Mouse (Mus musculus) c-Kit-negative CD71-positive TER-119-positive erythroid progenitor cells, embryonic 14.5 days (primary cell): ENCODE data around the gene Sde2.

Experiments
- DNase-seq: peaks from one replicate; pipeline ENCODE4 v3.0.0-alpha.2; 2013; ENCODE audit warnings: low read depth, low spot score

Sde2 gene

GRCm38 (mm10) chr1:180850316-180851270 lies at the start of gene Sde2:
TSS of gene Sde2 (plus strand) at chr1:180851127.
- DNase-seq: peak; percentile 100

- no peak for DNase-seq
These were observed 49.4 kb upstream of the Sde2 start for GRCm38 (mm10) chr1:180801466-180801994.

GRCm38 (mm10) chr1:180803881-180804280 lies 47.0 kb upstream of the Sde2 start:
- DNase-seq: no peak

GRCm38 (mm10) chr1:180808831-180809230 lies 42.1 kb upstream of the Sde2 start:
- DNase-seq: no peak

GRCm38 (mm10) chr1:180810976-180811375 lies 40.0 kb upstream of the Sde2 start:
- no peak for DNase-seq

GRCm38 (mm10) chr1:180811596-180812462 lies 39.1 kb upstream of the Sde2 start:
- DNase-seq: no peak

- DNase-seq: no peak
These were observed 38.2 kb upstream of the Sde2 start for GRCm38 (mm10) chr1:180812463-180813408.

GRCm38 (mm10) chr1:180813409-180813884 lies 37.5 kb upstream of the Sde2 start:
- peak; percentile 92 for DNase-seq

GRCm38 (mm10) chr1:180813885-180814740 lies 36.8 kb upstream of the Sde2 start, which contains the start of gene H3f3a:
TSS of gene H3f3a (minus strand) at chr1:180813943.
- peak; percentile 72 for DNase-seq

GRCm38 (mm10) chr1:180815371-180816024 lies 35.4 kb upstream of the Sde2 start:
- no peak for DNase-seq

GRCm38 (mm10) chr1:180818000-180818399 lies 32.9 kb upstream of the Sde2 start:
- peak; percentile 82 for DNase-seq

- no peak for DNase-seq
These were observed 29.8 kb upstream of the Sde2 start for GRCm38 (mm10) chr1:180821101-180821500.

- DNase-seq: no peak
These were observed 28.7 kb upstream of the Sde2 start for GRCm38 (mm10) chr1:180822276-180822675.

- no peak for DNase-seq
These were observed 27.2 kb upstream of the Sde2 start for GRCm38 (mm10) chr1:180823716-180824115.

- DNase-seq: no peak
These were observed 26.2 kb upstream of the Sde2 start for GRCm38 (mm10) chr1:180824721-180825120.

- no peak for DNase-seq
These were observed 24.3 kb upstream of the Sde2 start for GRCm38 (mm10) chr1:180826634-180827033.

- DNase-seq: no peak
These were observed 21.2 kb upstream of the Sde2 start for GRCm38 (mm10) chr1:180829775-180830174.

- DNase-seq: no peak
These were observed 20.8 kb upstream of the Sde2 start for GRCm38 (mm10) chr1:180830175-180830574.
